Mouse (Mus musculus) retina, embryonic 14.5 days (tissue): ENCODE results near the gene Vmn1r22.
A peak's percentile ranks its signal among the peaks of the same experiment; 100 is the strongest.
"Not testable (repeated sequence)": the region's sequence is repeated elsewhere in the genome, so short reads cannot be mapped to it uniquely, and the experiment has no call there.

Source experiments
- DNase-seq: peaks from one replicate; pipeline ENCODE4 v3.0.0-alpha.2; 2015; ENCODE audit warnings: low spot score

Vmn1r22 gene

GRCm38 (mm10) chr6:57907928-57908327 lies at the start of gene Vmn1r22:
Gene Vmn1r22, minus strand, starts transcription at chr6:57908028.
- DNase-seq = no peak

- DNase-seq = no peak
These were observed 18.9 kb upstream of the Vmn1r22 start, which contains the start of gene Vmn1r23 for GRCm38 (mm10) chr6:57926738-57927137. Gene Vmn1r23, minus strand, starts transcription at chr6:57926838.

DNA sequence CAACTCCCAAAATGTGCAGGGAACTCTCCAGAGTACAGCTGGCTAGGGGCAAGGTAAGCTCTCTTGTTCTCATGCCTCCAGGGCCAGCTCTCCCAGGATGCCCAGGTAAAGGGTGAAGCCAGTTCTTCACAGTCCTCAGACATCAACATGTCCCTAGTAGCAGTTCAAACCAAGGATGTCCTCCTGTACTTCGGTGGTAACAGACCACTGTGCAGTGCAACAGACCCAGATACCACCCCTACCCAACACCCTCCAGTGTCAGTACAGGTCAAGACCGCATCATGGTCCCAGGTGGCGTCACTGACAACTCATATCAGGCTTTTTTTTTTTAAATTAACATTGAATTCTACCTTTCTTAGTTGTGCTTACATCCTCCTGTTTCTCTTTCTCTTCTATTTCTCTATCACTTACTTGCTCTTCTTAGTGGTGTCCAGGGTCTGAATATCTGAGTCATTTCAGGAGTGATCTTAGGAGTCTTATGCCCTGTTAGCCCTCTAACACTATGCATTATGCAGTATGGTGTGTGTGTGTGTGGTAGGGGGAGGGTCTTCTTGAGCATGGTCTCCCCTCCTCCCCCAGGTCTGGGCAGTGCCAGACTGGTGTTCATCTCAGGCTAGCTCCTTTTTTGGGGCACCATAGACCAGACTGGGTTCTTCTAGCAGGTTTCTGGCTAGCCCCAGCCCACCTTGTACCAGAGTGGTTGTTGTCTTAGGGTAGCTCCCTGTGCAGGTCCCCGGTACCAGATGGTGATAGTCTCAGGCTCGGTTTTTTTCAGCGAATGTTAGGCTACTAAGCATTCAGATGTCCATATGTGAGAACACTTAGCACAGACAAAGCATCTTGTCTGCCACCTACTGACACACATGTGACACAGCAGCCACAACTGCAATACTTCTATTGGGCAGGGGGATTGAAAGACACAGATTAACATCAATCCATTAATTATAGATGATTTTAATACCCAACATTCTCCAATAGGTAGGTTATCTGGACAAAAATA lies 48.5 kb downstream of the Vmn1r22 start:
- DNase-seq = peak; percentile 80

- not testable (repeated sequence) for DNase-seq
These were observed 56.7 kb downstream of the Vmn1r22 start for GRCm38 (mm10) chr6:57851177-57851576.

DNA sequence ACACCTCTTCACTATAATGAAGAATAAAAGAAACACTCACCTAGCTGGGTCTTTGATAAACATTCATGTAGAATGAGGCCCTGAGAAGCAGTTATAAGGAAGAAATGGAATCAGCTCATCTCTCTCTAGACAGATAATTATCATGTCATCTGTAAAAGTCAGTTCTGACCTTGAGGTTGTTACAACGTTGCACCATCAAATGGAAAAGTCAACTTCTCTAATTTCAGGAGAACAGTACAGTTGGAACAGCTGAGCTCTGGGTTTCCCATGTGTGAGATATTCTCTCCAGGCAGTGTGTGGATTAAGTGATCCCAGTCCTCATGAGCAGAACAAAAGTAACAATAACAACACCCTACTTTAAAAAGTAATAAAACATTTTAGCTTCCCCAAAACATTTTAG lies 57.5 kb downstream of the Vmn1r22 start, which contains the start of gene Vmn1r21:
TSS of gene Vmn1r21 (minus strand) at position 58 of the 400 bp plus-strand sequence.
- DNase-seq = no peak
